Mouse (Mus musculus): ENCODE measurements around the gene Ccsap. TPM values are rescaled to one million over a fixed set of nuclear protein-coding genes. Genes with fewer than 3 reads are reported as not detected.
"Not testable (repeated sequence)": the region's sequence is repeated elsewhere in the genome, so short reads cannot be mapped to it uniquely, and the experiment has no call there.

The Ccsap gene
- polyA plus RNA-seq, 1 experiment from 2014 or later, result 5.7 TPM

DNA sequence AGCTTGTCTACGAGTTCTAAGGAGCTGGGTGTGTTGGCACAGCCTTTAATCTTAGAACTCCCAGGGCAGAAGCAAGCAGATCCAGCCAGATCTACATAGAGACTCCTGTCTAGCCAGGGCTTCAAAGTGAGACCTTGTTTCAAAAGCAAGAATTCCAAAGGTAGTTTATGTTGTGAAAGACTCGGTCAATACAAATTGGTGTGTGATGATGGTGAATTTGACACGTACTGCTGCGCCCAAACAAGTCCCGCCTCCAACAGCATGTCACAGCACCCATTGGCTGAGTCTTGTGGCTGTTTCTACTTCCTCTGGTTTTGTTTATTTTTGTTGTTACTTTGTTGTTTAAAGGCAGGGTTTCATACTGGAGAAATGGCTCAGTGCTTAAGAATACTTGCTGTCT is 47.8 kb downstream of the Ccsap start:
- Histone ChIP-seq H3K4me1 (replicated peaks) (peaks cover 30% of the 10 kb centered on the region), H3K36me3 (no peaks in the 10 kb centered on the region), H3K9ac (no peak overlapping the region), H3K27me3 (no peaks in the 10 kb centered on the region), H3K27ac (replicated peaks) (no peak overlapping the region), H3K4me2 (no peak overlapping the region), H3K4me3 (no peak overlapping the region), H3K9me3 (no peaks in the 10 kb centered on the region)
- 92% methylated on average over 5 of the region's 5 CpGs for WGBS
- no peak for ATAC-seq (ENCODE audit: low FRiP score, low read depth)

DNA sequence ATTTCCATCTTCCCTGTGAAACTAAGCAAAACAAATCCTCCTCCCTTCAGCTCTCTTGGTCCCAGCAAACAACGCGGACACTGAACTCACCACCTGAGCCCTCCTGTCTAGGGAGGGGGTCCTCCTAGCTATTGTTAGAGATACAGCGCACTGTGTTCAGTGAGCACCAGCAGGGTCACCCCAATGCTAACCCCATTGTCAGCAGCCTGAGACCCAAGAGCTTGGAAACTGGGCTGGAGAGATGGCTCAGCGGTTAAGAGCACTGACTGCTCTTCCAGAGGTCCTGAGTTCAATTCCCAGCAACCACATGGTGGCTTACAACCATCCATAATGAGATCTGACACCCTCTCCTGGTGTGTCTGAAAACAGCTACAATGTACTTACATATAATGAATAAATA is 50.7 kb downstream of the Ccsap start:
- not testable (repeated sequence) for H3K9ac ChIP-seq; H3K36me3 ChIP-seq; H3K4me2 ChIP-seq; H3K27ac ChIP-seq (replicated peaks); H3K27me3 ChIP-seq; H3K4me3 ChIP-seq; H3K9me3 ChIP-seq; ATAC-seq (ENCODE audit: low FRiP score, low read depth)
- WGBS, result 86% methylated on average over 4 of the region's 4 CpGs
- H3K4me1 ChIP-seq (replicated peaks), result peaks cover 42% of the 10 kb centered on the region

DNA sequence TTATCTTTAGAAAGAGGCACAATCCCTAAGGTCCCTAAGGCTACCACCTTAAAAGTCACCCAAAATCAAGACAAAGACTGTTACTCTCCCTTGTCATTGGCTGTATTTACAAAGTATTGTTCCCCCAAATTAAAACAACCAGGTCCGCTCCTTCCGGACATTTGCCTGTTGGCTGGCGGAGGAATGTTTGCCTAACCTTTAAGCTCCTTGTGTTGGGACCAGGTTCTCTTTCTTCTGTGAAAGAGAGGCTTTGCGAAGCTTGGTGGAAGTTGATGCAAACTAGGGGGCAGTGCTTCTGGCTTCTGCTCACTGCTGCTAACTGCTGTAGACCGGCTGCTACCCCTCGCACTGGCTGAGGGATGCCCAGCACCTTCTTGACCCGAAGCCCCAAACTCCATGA is 51.3 kb downstream of the Ccsap start:
- no peak for ATAC-seq (ENCODE audit: low FRiP score, low read depth)
- no peak overlapping the region for H3K4me2 ChIP-seq
- H3K9ac ChIP-seq, result no peak overlapping the region
- H3K4me3 ChIP-seq, result no peak overlapping the region
- H3K27me3 ChIP-seq, result no peaks in the 10 kb centered on the region
- H3K36me3 ChIP-seq, result no peaks in the 10 kb centered on the region
- WGBS, result 76% methylated on average over 7 of the region's 7 CpGs
- no peak overlapping the region for H3K27ac ChIP-seq (replicated peaks)
- no peaks in the 10 kb centered on the region for H3K9me3 ChIP-seq
- peaks cover 41% of the 10 kb centered on the region for H3K4me1 ChIP-seq (replicated peaks)

DNA sequence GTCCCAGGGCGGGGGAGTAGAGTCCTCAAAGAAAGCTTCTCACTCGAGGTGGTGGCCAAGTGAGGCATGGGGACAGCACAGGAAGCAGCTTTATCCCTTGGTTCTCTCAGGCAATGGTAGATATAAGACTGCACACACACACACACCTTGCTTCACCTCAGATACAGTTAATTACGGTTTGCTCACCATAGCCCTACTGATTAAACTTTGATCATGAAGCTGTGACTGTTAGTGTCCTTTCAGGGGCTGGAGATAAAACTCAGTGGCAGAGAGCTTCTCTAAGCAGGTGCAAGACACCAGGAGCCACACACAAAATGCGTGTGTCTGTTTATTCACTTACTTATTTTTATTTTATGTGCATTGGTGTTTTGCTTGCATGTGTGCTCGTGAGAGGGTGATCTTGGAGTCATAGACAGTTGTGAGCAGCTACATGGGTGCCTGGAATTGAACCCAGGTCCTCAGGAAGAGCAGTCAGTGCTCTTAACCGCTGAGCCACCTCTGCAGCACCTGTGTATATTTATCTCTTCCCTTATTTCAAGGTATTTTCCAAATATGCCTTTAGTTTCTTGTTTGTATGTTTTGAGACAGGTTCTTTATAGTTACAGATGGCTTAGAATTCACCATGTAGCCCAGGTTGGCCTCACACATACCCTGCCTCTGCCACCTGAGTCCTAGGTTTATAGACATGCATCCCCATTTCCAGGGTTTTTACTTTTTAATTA is 52.0 kb downstream of the Ccsap start:
- Histone ChIP-seq H3K27ac (replicated peaks) (no peak overlapping the region), H3K4me2 (peak overlapping the region; percentile 90), H3K27me3 (no peaks in the 10 kb centered on the region), H3K9me3 (no peaks in the 10 kb centered on the region), H3K9ac (no peak overlapping the region), H3K36me3 (no peaks in the 10 kb centered on the region), H3K4me1 (replicated peaks) (peaks cover 36% of the 10 kb centered on the region), H3K4me3 (peak overlapping the region; percentile 84)
- WGBS, result 75% methylated on average over 6 of the region's 6 CpGs
- ATAC-seq (ENCODE audit: low FRiP score, low read depth), result no peak

DNA sequence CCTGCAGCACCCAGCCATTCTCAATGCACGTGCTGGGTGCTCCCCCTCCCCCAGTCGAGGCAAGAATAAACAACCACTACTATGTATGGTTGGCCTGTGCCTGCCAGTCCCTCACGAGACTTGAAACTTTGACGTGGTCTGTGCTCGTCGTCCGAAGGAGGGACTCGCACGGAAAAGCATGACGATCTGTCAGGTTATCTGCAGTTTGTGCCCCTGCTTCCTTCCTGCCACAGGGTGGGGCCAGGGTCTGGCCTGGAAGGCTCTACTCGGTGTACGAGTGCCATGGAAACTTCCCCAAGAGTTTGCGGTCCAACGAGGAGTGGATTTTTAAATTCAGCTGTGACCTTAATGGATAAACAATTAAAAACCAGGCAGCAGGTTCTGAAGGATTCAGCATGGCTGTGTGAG is 53.0 kb downstream of the Ccsap start:
- WGBS, result 4% methylated on average over 14 of the region's 14 CpGs
- 0 out of 2 replicates have a peak overlapping the region, but pooled peaks have one; percentile 86 for H3K27ac ChIP-seq (replicated peaks)

DNA sequence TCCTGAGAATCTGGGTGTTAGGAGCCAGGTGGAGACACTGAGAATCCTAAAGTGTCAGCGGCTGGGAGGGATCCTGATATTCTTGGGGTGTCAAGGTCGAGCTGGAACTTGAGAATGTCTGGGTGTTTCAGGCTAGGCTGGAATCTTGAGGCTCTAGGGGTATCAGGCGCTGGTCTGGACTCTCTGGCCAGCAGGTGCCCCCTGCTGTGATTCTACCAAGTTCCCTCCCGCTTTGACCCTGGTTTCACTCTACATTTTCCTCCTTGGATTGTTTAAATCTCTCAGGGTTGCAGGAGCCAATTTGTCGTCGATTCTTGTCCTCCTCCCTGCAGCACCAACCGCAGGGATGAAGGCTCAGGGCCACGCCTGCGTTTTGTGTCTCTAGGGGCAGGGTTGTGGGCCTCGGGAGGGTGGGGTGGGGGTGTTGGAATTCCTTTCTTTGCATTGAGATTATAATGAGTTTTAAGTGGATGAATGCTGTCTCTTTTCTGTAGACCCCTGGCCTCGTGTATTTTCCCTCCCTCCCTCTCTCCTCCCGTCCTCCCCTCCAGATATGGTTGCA is 53.6 kb downstream of the Ccsap start:
- peak overlapping the region; percentile 86 for H3K27ac ChIP-seq (replicated peaks)
- H3K9me3 ChIP-seq, result no peaks in the 10 kb centered on the region
- peak overlapping the region; percentile 94 for H3K9ac ChIP-seq
- no peaks in the 10 kb centered on the region for H3K27me3 ChIP-seq
- peaks cover 35% of the 10 kb centered on the region for H3K4me1 ChIP-seq (replicated peaks)
- ATAC-seq (ENCODE audit: low FRiP score, low read depth), result no peak
- peak overlapping the region; percentile 90 for H3K4me2 ChIP-seq
- 1% methylated on average over 12 of the region's 12 CpGs for WGBS
- peak overlapping the region; percentile 84 for H3K4me3 ChIP-seq
- no peaks in the 10 kb centered on the region for H3K36me3 ChIP-seq

More for the DNA sequence above, 53.0 kb downstream of the Ccsap start:
- Histone ChIP-seq H3K9ac (peak overlapping the region; percentile 94), H3K36me3 (no peaks in the 10 kb centered on the region), H3K4me3 (peak overlapping the region; percentile 84), H3K9me3 (no peaks in the 10 kb centered on the region), H3K27me3 (no peaks in the 10 kb centered on the region), H3K4me1 (replicated peaks) (peaks cover 35% of the 10 kb centered on the region), H3K4me2 (peak overlapping the region; percentile 90)
- ATAC-seq (ENCODE audit: low FRiP score, low read depth), result no peak

DNA sequence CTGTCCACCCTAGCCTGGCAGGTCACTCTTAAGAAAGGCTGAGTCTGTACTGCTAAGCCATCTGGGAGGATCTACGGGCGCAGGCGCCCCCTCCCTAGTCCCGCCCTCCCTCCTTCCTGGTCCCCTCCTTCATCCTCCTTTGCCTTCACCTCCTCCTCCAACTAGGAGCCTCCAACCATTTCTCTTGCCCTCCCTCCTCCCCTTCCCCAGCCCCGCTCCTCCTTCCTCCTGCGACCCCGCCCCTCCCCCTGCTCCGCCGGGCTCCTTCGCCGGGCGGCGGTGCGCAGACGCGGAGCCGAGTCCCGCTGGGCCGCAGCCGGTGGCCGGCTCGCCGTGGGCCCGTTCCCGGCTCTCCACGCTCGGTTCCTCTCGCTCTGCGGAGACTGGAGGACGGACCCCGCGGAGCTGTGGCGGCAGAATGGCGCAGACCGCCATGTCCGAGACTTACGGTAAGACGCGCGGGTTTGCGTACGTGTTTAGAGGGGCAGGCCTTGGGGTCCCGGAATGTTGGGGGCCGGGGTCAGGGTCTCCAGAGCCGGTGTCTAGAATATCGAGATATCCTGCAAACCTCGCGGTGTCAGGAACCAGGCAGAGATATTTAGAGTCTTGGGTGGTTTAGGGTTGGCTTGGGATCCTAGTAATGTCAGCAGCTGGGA is 54.2 kb downstream of the Ccsap start, which contains the start of gene Rab4a:
Rab4a (plus strand) TSS at position 268 of the 656 bp plus-strand sequence.
- H3K27me3 ChIP-seq, result no peaks in the 10 kb centered on the region
- under 1% methylated on average over 47 of the region's 48 CpGs for WGBS
- H3K4me1 ChIP-seq (replicated peaks), result peaks cover 35% of the 10 kb centered on the region
- peak within 1 kb of the TSS; percentile 86 for H3K27ac ChIP-seq (replicated peaks)
- H3K9me3 ChIP-seq, result no peaks in the 10 kb centered on the region
- H3K36me3 ChIP-seq, result no peaks in the 10 kb centered on the region
- peak within 1 kb of the TSS; percentile 94 for H3K9ac ChIP-seq
- peak within 1 kb of the TSS; percentile 84 for H3K4me3 ChIP-seq
- peak; percentile 91 for ATAC-seq (ENCODE audit: low FRiP score, low read depth)
- peak within 1 kb of the TSS; percentile 90 for H3K4me2 ChIP-seq

DNA sequence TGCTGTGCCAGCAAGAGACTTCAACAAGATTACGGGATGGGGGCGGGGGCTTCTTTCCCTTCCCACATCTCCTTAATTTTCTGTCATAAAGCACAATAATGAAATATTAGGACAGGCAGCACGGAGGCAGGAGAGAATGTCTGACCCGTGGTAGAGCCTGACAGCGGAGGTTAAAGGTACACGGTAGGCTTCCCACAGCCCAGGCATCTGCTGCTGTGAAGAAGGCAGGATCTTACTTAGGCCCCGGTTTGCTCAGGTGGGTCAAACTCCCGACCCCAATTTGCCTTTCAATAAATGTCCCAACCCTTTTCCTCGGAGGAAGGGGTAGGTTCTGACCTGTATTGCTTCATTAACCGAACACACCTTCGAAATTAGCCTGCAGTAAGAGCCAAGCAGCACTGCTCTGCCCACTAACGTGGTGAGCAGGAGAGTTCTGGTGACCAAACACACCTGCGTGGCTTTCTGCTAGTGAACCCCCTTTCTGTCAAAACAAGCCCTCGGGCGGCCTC is 54.7 kb downstream of the Ccsap start:
- Histone ChIP-seq H3K4me1 (replicated peaks) (peaks cover 35% of the 10 kb centered on the region), H3K4me3 (peak overlapping the region; percentile 84), H3K4me2 (peak overlapping the region; percentile 90), H3K9me3 (no peaks in the 10 kb centered on the region), H3K27ac (replicated peaks) (peak overlapping the region; percentile 86), H3K36me3 (no peaks in the 10 kb centered on the region), H3K9ac (peak overlapping the region; percentile 94), H3K27me3 (no peaks in the 10 kb centered on the region)
- ATAC-seq (ENCODE audit: low FRiP score, low read depth), result peak; percentile 53
- 14% methylated on average over 15 of the region's 15 CpGs for WGBS

DNA sequence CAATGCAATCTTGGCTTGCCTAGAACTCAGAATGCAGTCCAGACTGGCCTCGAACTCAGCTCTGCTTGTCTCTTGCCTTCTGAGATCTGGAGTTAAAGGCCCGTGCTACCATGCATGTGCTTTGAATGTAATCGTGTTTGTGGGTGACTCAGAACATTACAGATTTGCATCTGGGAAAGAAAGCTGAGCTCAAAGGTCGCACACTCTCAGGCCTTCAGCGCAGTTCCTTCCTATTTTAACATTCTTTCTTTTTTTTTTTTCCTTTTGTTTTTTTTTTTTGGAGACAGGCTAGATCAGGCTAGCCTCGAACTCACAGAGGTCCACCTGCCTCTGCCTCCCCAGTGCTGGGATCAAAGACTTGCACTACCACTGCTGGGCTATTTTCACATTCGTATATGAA is 55.4 kb downstream of the Ccsap start:
- WGBS, result 84% methylated on average over 7 of the region's 7 CpGs
- Histone ChIP-seq H3K4me2 (no peak overlapping the region; the same call in 1 of the 2 replicates), H3K36me3 (no peaks in the 10 kb centered on the region), H3K4me3 (no peak overlapping the region), H3K9ac (no peak overlapping the region), H3K27me3 (no peaks in the 10 kb centered on the region), H3K27ac (replicated peaks) (no peak overlapping the region), H3K4me1 (replicated peaks) (peaks cover 35% of the 10 kb centered on the region), H3K9me3 (no peaks in the 10 kb centered on the region)
- ATAC-seq (ENCODE audit: low FRiP score, low read depth), result no peak

DNA sequence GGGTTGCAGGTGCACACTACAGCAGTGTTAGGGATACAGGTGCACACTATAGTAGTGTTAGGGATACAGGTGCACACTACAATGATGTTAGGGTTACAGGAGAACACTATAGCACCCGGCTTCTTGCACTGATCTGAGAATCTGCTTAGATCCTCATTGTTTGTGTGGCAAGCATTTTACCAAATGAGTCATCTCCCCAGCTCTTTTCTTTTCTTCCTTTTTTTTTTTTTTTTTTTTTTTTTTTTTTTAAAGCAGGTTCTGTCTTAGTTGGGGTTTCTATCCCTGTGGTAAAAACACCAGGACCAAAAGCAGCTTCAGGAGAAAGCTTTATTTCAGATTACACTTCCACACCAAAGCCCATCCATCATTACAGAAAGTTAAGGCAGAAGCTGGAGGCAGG is 56.4 kb downstream of the Ccsap start:
- H3K4me3 ChIP-seq, result no peak overlapping the region
- H3K4me2 ChIP-seq, result no peak overlapping the region
- H3K9me3 ChIP-seq, result no peaks in the 10 kb centered on the region
- H3K27ac ChIP-seq (replicated peaks), result no peak overlapping the region
- H3K9ac ChIP-seq, result no peak overlapping the region
- WGBS, result 89% methylated on average over 1 of the region's 1 CpGs
- no peak for ATAC-seq (ENCODE audit: low FRiP score, low read depth)
- peaks cover 29% of the 10 kb centered on the region for H3K4me1 ChIP-seq (replicated peaks)
- H3K27me3 ChIP-seq, result no peaks in the 10 kb centered on the region
- H3K36me3 ChIP-seq, result no peaks in the 10 kb centered on the region

DNA sequence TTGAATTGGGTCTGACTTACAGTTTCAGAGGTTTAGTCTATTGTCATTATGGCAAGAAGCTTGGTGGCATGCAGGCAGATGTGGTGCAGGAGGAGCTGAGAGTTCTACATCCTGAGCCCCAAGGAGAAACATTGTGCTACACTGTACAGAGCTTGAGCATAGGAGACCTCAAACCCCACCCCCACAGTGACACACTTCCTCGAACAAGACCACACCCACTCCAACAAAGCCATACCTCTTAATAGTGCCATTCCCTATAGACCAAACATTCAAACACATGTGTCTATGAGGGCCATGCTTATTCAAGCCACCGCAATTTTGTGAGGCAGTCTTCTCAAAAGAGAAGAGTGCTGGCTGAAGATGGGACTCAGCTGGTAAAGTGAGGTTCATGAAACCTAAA is 58.5 kb downstream of the Ccsap start:
- ATAC-seq (ENCODE audit: low FRiP score, low read depth), result no peak
- whole genome bisulfite sequencing, result 81% methylated on average over 2 of the region's 2 CpGs
- H3K4me3 ChIP-seq, result no peak overlapping the region

DNA sequence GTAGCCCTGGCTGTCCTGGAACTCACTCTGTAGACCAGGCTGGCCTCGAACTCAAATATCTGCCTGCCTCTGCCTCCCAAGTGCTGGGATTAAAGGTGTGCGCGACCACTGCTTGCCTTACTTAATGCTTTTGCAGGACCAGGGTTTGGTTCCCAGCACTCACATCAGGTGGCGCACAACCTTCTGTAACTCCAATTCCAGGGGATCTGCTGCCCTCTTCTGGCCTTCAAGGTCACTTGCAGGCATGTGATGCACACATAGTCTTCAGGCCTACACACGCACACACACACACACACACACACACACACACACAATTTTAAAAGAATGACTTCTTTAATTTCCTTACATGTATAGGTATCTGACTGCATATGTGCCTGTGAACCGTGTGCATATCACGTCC is 59.1 kb downstream of the Ccsap start:
- no peak overlapping the region for H3K9ac ChIP-seq
- H3K4me2 ChIP-seq, result no peak overlapping the region
- H3K4me1 ChIP-seq (replicated peaks), result peaks cover 7% of the 10 kb centered on the region
- no peaks in the 10 kb centered on the region for H3K9me3 ChIP-seq
- WGBS, result 92% methylated on average over 7 of the region's 7 CpGs
- H3K4me3 ChIP-seq, result no peak overlapping the region
- no peaks in the 10 kb centered on the region for H3K36me3 ChIP-seq
- H3K27me3 ChIP-seq, result no peaks in the 10 kb centered on the region
- no peak overlapping the region for H3K27ac ChIP-seq (replicated peaks)
- ATAC-seq (ENCODE audit: low FRiP score, low read depth), result no peak

More for the DNA sequence above, 58.5 kb downstream of the Ccsap start:
- Histone ChIP-seq H3K9me3 (no peaks in the 10 kb centered on the region), H3K27me3 (no peaks in the 10 kb centered on the region), H3K36me3 (no peaks in the 10 kb centered on the region), H3K4me2 (no peak overlapping the region), H3K9ac (no peak overlapping the region), H3K27ac (replicated peaks) (no peak overlapping the region), H3K4me1 (replicated peaks) (peaks cover 9% of the 10 kb centered on the region)
